Mouse (Mus musculus) C2C12 (cell line): ENCODE measurements around the gene Zfand2b.

ENCODE experiments used
- CEBPB ChIP-seq: IDR thresholded peaks from one replicate; pipeline ENCODE4 v1.6.1; 2011; ENCODE audit warnings: low read depth, mild to moderate bottlenecking, control low read depth, moderate library complexity
- CTCF ChIP-seq: IDR thresholded peaks from one replicate; pipeline ENCODE4 v1.5.1; 2011; ENCODE audit not compliant: control insufficient read depth, insufficient read depth, insufficient read length
- FOSL1 ChIP-seq: IDR thresholded peaks from one replicate; pipeline ENCODE4 v1.8.0; 2011; ENCODE audit warnings: mild to moderate bottlenecking, low read length; ENCODE audit not compliant: poor library complexity, insufficient read depth, severe bottlenecking
- MYOD1 ChIP-seq: IDR thresholded peaks from one replicate; pipeline ENCODE4 v1.6.1; 2011; ENCODE audit warnings: low read depth; ENCODE audit not compliant: control insufficient read depth, insufficient read length
- MYOG ChIP-seq: IDR thresholded peaks from one replicate; pipeline ENCODE4 v1.6.1; 2011; ENCODE audit not compliant: control insufficient read depth, insufficient read length; ENCODE audit errors: extremely low read depth
- USF1 ChIP-seq: IDR thresholded peaks from one replicate; pipeline ENCODE4 v1.6.1; 2011; ENCODE audit warnings: low read depth, mild to moderate bottlenecking, control low read depth, moderate library complexity

GRCm38 (mm10) chr1:75187914-75188483, 19.6 kb downstream of the Zfand2b start:
- no peak for TF ChIP-seq CTCF
- TF ChIP-seq FOSL1 = no peak
- no peak for TF ChIP-seq CEBPB
- TF ChIP-seq USF1 = no peak
- no peak for TF ChIP-seq MYOD1
- no peak for TF ChIP-seq MYOG
